Mouse (Mus musculus): Measurements from ENCODE around the gene Pcbp3.

GRCm38 (mm10) chr10:76721216-76721615, 240.5 kb downstream of the Pcbp3 start:
- TF ChIP-seq POLR2A (IDR thresholded peaks at IDR 0.05; ENCODE audit: borderline replicate concordance, extremely low read depth, low read depth, low read length) (no peak), CTCF (IDR thresholded peaks at IDR 0.05; ENCODE audit: insufficient read depth, low read length) (no peak)

Data from lung, adult 2 months (tissue).